Mouse (Mus musculus): ENCODE data around the gene Tenm2. TPM values are rescaled to one million over a fixed set of nuclear protein-coding genes. Genes with fewer than 3 reads are reported as not detected.
A peak's percentile ranks its signal among the peaks of the same experiment; 100 is the strongest.

Tenm2 gene
- polyA plus RNA-seq, 1 experiment from 2014 or later = 18.3 TPM

DNA sequence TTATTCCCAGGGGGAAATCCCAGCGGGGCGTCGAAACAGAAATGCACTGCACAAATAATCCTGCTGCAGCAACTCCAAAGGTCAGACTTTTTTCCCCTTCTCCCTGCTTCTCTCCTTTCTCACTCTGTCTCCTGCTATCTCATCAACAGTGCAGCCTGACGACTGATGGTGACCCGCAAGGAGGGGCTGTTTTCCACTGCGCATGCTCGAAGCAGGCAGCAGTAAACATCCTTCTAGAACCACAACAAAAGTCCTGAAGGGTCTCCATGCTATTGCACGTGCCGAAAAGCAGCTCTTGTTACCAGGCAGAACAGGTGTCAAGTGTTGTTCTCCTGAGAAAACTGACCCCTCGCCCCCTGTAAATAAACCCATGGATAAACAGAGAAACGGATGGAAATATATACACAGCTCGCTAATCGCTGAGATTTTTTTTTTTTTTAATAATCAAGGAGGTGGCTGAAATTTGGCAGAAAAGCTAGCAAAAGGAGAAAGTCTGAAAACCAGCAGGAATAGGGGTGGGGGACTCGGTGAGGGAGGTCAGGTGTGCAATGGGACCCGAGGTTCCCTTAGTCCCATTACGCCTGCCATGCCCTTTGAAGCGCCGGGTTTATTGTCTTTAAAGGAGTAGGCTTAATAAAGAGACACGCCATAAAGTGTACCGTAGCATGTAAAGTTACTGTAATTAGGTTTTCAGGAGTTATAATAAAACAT lies 958.4 kb downstream of the Tenm2 start:
- H3K27ac ChIP-seq (replicated peaks) = no peak overlapping the region
- peaks cover 8% of the 10 kb centered on the region for H3K4me1 ChIP-seq
- ATAC-seq (ENCODE audit: low FRiP score, low read depth) = no peak
- WGBS = 69% methylated on average over 20 of the region's 20 CpGs
- H3K36me3 ChIP-seq = no peaks in the 10 kb centered on the region
- no peak overlapping the region for H3K4me3 ChIP-seq
- no peaks in the 10 kb centered on the region for H3K27me3 ChIP-seq
- no peaks in the 10 kb centered on the region for H3K9me3 ChIP-seq
- no peak overlapping the region for H3K4me2 ChIP-seq (replicated peaks)
- H3K9ac ChIP-seq (replicated peaks) = no peak overlapping the region

GRCm38 (mm10) chr11:36276015-36276414 lies 959.7 kb downstream of the Tenm2 start:
- Histone ChIP-seq H3K4me3 (no peak overlapping the region), H3K9ac (replicated peaks) (no peak overlapping the region), H3K27me3 (no peaks in the 10 kb centered on the region), H3K36me3 (no peaks in the 10 kb centered on the region), H3K4me1 (peaks cover 11% of the 10 kb centered on the region), H3K27ac (replicated peaks) (no peak overlapping the region), H3K4me2 (replicated peaks) (no peak overlapping the region), H3K9me3 (no peaks in the 10 kb centered on the region)
- 21% methylated on average over 5 of the region's 5 CpGs for whole genome bisulfite sequencing
- no peak for ATAC-seq (ENCODE audit: low FRiP score, low read depth)

- no peak overlapping the region for H3K9ac ChIP-seq (replicated peaks)
- H3K4me1 ChIP-seq = peaks cover 11% of the 10 kb centered on the region
- no peaks in the 10 kb centered on the region for H3K36me3 ChIP-seq
- no peak overlapping the region for H3K4me3 ChIP-seq
- WGBS = 53% methylated on average over 2 of the region's 2 CpGs
- no peak overlapping the region for H3K27ac ChIP-seq (replicated peaks)
- no peak overlapping the region for H3K4me2 ChIP-seq (replicated peaks)
- 0 out of 2 replicates have a peak, but pooled peaks have one; percentile 38 for ATAC-seq (ENCODE audit: low FRiP score, low read depth)
- H3K27me3 ChIP-seq = no peaks in the 10 kb centered on the region
- no peaks in the 10 kb centered on the region for H3K9me3 ChIP-seq
Observed at GRCm38 (mm10) chr11:36272149-36272548, 963.6 kb downstream of the Tenm2 start.

- ATAC-seq (ENCODE audit: low FRiP score, low read depth) = no peak
- WGBS = 93% methylated on average over 6 of the region's 6 CpGs
- no peaks in the 10 kb centered on the region for H3K36me3 ChIP-seq
Observed at GRCm38 (mm10) chr11:36269945-36270344, 965.8 kb downstream of the Tenm2 start.

GRCm38 (mm10) chr11:36264776-36265466 lies 970.8 kb downstream of the Tenm2 start:
- peak; percentile 60; the same call in 1 of the 2 replicates for ATAC-seq (ENCODE audit: low FRiP score, low read depth)
- Histone ChIP-seq H3K36me3 (no peaks in the 10 kb centered on the region), H3K9ac (replicated peaks) (no peak overlapping the region), H3K4me1 (peaks cover 20% of the 10 kb centered on the region), H3K27ac (replicated peaks) (peak overlapping the region; percentile 60), H3K9me3 (no peaks in the 10 kb centered on the region), H3K4me3 (no peak overlapping the region), H3K27me3 (no peaks in the 10 kb centered on the region), H3K4me2 (replicated peaks) (no peak overlapping the region)
- 65% methylated on average over 17 of the region's 17 CpGs for WGBS

More at GRCm38 (mm10) chr11:36269945-36270344, 965.8 kb downstream of the Tenm2 start:
- H3K4me2 ChIP-seq (replicated peaks) = no peak overlapping the region
- no peak overlapping the region for H3K9ac ChIP-seq (replicated peaks)
- no peak overlapping the region for H3K4me3 ChIP-seq
- no peak overlapping the region for H3K27ac ChIP-seq (replicated peaks)
- H3K9me3 ChIP-seq = no peaks in the 10 kb centered on the region
- H3K27me3 ChIP-seq = no peaks in the 10 kb centered on the region
- H3K4me1 ChIP-seq = peaks cover 12% of the 10 kb centered on the region

- Histone ChIP-seq H3K27ac (replicated peaks) (no peak overlapping the region), H3K9ac (replicated peaks) (no peak overlapping the region), H3K4me3 (no peak overlapping the region), H3K36me3 (no peaks in the 10 kb centered on the region), H3K9me3 (no peaks in the 10 kb centered on the region), H3K4me1 (peaks cover 20% of the 10 kb centered on the region), H3K4me2 (replicated peaks) (no peak overlapping the region), H3K27me3 (no peaks in the 10 kb centered on the region)
- no peak for ATAC-seq (ENCODE audit: low FRiP score, low read depth)
- WGBS = 52% methylated on average over 10 of the region's 10 CpGs
Observed at GRCm38 (mm10) chr11:36263840-36264239, 971.9 kb downstream of the Tenm2 start.

GRCm38 (mm10) chr11:36257187-36257586 lies 978.6 kb downstream of the Tenm2 start:
- no peak overlapping the region for H3K9ac ChIP-seq (replicated peaks)

DNA sequence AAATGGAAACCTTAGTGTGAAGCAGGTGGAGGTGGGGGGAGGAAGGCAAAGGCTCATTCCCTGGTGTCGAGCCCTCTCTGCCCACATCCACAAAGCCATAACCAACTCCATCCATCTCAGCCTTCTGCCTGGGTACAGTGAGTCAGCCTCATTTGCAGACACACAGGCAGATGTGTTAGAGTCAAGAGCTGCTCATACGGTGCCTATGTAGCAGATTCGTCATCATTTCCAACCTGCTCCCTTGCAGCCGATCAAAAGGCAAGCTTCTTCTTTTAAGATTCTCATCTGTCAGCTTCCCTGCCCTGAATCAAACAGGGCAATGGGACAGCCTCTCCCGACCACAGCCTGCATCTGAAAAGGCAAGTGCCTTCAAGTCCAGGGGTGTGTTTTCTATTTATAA lies 979.0 kb downstream of the Tenm2 start:
- Histone ChIP-seq H3K4me1 (peaks cover 10% of the 10 kb centered on the region; the same call in 1 of the 2 replicates), H3K9me3 (no peaks in the 10 kb centered on the region), H3K9ac (replicated peaks) (no peak overlapping the region), H3K4me3 (no peak overlapping the region), H3K27me3 (no peaks in the 10 kb centered on the region), H3K27ac (replicated peaks) (no peak overlapping the region), H3K4me2 (replicated peaks) (no peak overlapping the region), H3K36me3 (peaks cover 3% of the 10 kb centered on the region; the same call in 1 of the 2 replicates)
- ATAC-seq (ENCODE audit: low FRiP score, low read depth) = no peak
- 74% methylated on average over 5 of the region's 5 CpGs for WGBS

More at GRCm38 (mm10) chr11:36257187-36257586, 978.6 kb downstream of the Tenm2 start:
- Histone ChIP-seq H3K27ac (replicated peaks) (no peak overlapping the region), H3K36me3 (peaks cover 3% of the 10 kb centered on the region; the same call in 1 of the 2 replicates), H3K27me3 (no peaks in the 10 kb centered on the region), H3K4me2 (replicated peaks) (no peak overlapping the region), H3K4me3 (no peak overlapping the region), H3K9me3 (no peaks in the 10 kb centered on the region), H3K4me1 (peaks cover 7% of the 10 kb centered on the region; the same call in 1 of the 2 replicates)
- ATAC-seq (ENCODE audit: low FRiP score, low read depth) = no peak
- 67% methylated on average over 5 of the region's 5 CpGs for WGBS

DNA sequence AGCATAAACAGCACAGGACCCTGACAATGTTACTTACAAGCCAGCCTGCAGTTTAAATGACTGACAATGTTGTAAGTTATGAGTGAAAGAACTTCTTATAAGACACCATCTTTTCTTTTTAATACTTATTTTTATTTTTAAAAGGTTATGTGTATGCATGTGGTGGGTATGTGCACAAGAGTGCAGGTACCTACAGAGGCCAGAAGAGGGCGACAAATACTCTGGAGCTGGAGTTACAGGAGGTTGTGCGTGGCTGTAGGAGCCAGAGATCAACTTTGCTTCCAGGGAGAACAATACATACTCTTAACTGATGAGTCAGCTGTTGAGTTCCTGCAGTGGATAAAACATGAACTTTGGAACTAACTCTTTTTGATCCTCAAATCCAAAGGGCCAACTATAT lies 981.7 kb downstream of the Tenm2 start:
- ATAC-seq (ENCODE audit: low FRiP score, low read depth) = no peak
- Histone ChIP-seq H3K27me3 (no peaks in the 10 kb centered on the region), H3K4me3 (no peak overlapping the region), H3K27ac (replicated peaks) (no peak overlapping the region), H3K4me2 (replicated peaks) (no peak overlapping the region), H3K36me3 (peaks cover 3% of the 10 kb centered on the region; the same call in 1 of the 2 replicates), H3K9ac (replicated peaks) (no peak overlapping the region), H3K9me3 (no peaks in the 10 kb centered on the region), H3K4me1 (peaks cover 21% of the 10 kb centered on the region)
- WGBS = 84% methylated on average over 2 of the region's 2 CpGs

DNA sequence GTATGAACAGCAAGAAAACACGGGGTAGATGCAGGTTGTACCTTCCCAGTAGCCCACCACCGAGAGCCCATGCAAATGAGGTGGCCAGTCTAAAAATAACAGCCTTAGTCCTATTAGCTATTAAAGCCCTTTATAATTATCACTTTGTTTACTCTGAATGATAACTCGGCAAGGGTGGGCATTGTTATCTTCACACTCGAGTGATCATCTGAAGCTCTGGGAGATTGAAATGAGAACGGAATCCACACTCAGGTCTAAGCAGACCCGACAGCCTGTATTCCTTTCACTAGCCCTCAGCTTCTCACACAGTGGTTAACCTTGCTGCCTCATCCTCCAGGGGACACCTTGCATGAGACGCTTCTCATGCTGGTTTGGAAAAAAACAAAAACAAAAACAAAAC lies 985.7 kb downstream of the Tenm2 start:
- no peak for ATAC-seq (ENCODE audit: low FRiP score, low read depth)
- H3K36me3 ChIP-seq = peaks cover 3% of the 10 kb centered on the region; the same call in 1 of the 2 replicates

DNA sequence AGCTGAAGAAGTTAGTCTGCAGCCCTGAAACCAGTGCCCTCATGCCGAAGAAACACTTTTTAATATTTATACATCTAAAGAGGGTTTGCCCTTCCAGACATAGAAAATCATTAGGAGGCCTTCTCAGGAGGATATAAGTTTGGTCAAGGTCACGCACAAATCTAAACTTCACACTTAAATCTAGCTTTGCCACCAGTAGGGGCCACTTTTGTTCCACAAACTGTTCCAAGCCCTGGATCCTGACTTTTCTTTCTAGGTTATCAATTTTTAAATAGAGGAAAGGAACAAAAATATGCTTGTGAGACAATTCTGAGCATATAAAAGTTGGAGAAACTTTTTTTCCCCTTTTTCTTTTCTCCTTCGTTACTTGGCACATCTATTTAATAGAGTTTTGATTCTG lies 989.6 kb downstream of the Tenm2 start:
- Histone ChIP-seq H3K9ac (replicated peaks) (no peak overlapping the region), H3K36me3 (no peaks in the 10 kb centered on the region), H3K27me3 (no peaks in the 10 kb centered on the region), H3K27ac (replicated peaks) (no peak overlapping the region), H3K4me2 (replicated peaks) (no peak overlapping the region), H3K4me1 (peaks cover 23% of the 10 kb centered on the region), H3K4me3 (no peak overlapping the region), H3K9me3 (no peaks in the 10 kb centered on the region)
- no peak for ATAC-seq (ENCODE audit: low FRiP score, low read depth)
- 88% methylated on average over 3 of the region's 3 CpGs for WGBS

More for the DNA sequence above, 985.7 kb downstream of the Tenm2 start:
- H3K4me2 ChIP-seq (replicated peaks) = no peak overlapping the region
- no peaks in the 10 kb centered on the region for H3K9me3 ChIP-seq
- H3K27ac ChIP-seq (replicated peaks) = no peak overlapping the region
- no peaks in the 10 kb centered on the region for H3K27me3 ChIP-seq
- no peak overlapping the region for H3K9ac ChIP-seq (replicated peaks)
- WGBS = 28% methylated on average over 7 of the region's 7 CpGs
- H3K4me1 ChIP-seq = peaks cover 15% of the 10 kb centered on the region
- no peak overlapping the region for H3K4me3 ChIP-seq

- H3K27me3 ChIP-seq = no peaks in the 10 kb centered on the region
- no peak overlapping the region for H3K4me2 ChIP-seq (replicated peaks)
- H3K4me3 ChIP-seq = no peak overlapping the region
- ATAC-seq (ENCODE audit: low FRiP score, low read depth) = no peak
- H3K4me1 ChIP-seq = peaks cover 14% of the 10 kb centered on the region
- peak overlapping the region; percentile 36; the same call in 1 of the 2 replicates for H3K27ac ChIP-seq (replicated peaks)
- H3K36me3 ChIP-seq = no peaks in the 10 kb centered on the region
- no peaks in the 10 kb centered on the region for H3K9me3 ChIP-seq
- no peak overlapping the region for H3K9ac ChIP-seq (replicated peaks)
- 90% methylated on average over 11 of the region's 11 CpGs for WGBS
Observed at GRCm38 (mm10) chr11:36244491-36244882, 991.3 kb downstream of the Tenm2 start.
